Mouse (Mus musculus): ENCODE measurements around the gene Cpsf6. TPM values are rescaled to one million over a fixed set of nuclear protein-coding genes. Genes with fewer than 3 reads are reported as not detected.
A peak's percentile ranks its signal among the peaks of the same experiment; 100 is the strongest.

Gene Cpsf6
- polyA plus RNA-seq, 1 experiment from 2014 or later, result 301 TPM

DNA sequence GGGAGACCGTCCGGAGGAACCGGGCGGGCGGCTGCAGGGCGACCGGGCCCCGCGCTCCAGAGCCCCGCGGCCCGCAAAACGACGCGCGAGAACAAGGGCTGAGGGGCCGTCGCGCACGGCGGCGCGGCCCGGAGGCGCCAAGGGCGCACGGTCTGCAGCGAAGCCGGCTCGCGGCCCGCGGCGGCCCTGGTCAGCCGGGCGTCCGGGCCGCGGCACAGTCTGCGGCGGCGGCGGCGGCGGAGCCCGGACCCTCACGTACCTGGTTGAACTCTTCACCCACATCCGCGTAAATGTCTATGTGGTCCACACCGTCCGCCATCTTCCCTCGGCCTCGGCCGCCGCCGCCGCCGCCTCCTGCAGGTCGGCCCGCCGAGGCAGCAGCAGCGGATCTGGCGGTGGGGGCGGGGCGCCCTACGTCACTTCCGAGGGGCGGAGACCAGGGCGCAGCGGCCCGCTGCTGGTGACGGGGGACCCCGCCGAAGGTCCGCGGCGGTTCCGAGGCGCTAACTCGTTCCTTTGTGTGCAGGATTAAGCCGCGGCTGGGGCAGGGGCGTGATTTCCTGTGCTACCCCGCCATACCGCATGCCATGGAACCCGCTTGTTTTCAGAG, 3.1 kb downstream of the Cpsf6 start:
- Histone ChIP-seq H3K36me3 (replicated peaks) (no peaks in the 10 kb centered on the region), H3K27me3 (no peaks in the 10 kb centered on the region), H3K9me3 (no peaks in the 10 kb centered on the region), H3K9ac (peak overlapping the region; percentile 100), H3K4me1 (peaks cover 17% of the 10 kb centered on the region), H3K27ac (peak overlapping the region; percentile 94), H3K4me2 (peak overlapping the region; percentile 73), H3K4me3 (replicated peaks) (peak overlapping the region; percentile 99)
- under 1% methylated on average over 67 of the region's 86 CpGs for WGBS
- peak; percentile 98 for ATAC-seq (ENCODE audit: low FRiP score)

DNA sequence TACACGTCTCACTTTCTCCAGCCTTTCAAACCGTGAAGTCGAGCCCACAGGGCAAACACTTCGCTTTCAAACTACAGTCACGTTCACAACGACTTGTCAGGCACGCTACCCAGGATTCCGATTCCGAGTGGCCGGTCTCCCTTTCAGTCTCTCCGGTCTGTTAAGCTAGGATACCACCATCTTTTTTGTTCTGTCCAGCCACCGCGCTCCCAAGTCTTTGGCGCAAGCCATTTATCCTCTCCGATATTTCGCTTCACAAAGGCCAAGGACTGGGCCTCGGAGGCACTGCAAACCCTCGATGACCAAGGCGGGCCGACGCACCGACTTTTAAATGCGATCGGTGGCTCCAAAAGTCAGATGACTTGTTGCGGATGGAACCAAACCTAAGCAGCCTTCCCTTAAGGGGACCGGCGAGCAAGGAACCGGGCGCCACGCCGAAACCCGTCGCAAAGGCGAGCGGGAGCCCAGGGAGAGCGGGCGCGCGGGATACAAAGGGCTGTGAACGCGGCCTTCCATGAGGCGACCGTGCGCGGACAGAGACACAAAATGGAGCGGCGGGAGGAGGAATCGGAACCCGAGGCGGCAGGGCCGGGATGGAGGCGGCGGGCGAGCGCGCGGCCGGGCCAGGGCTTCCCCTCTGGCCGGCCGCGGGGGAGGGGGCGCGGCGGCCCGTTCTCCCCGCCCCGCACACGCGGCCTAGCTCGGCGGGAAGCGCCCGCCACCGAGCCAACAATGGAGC, 3.8 kb downstream of the Cpsf6 start:
- peak; percentile 58 for ATAC-seq (ENCODE audit: low FRiP score)
- H3K4me2 ChIP-seq, result peak overlapping the region; percentile 73
- no peaks in the 10 kb centered on the region for H3K27me3 ChIP-seq
- H3K27ac ChIP-seq, result peak overlapping the region; percentile 94
- WGBS, result under 1% methylated on average over 74 of the region's 74 CpGs
- peaks cover 17% of the 10 kb centered on the region for H3K4me1 ChIP-seq
- H3K4me3 ChIP-seq (replicated peaks), result peak overlapping the region; percentile 99
- H3K36me3 ChIP-seq (replicated peaks), result no peaks in the 10 kb centered on the region
- H3K9me3 ChIP-seq, result no peaks in the 10 kb centered on the region
- H3K9ac ChIP-seq, result peak overlapping the region; percentile 100

DNA sequence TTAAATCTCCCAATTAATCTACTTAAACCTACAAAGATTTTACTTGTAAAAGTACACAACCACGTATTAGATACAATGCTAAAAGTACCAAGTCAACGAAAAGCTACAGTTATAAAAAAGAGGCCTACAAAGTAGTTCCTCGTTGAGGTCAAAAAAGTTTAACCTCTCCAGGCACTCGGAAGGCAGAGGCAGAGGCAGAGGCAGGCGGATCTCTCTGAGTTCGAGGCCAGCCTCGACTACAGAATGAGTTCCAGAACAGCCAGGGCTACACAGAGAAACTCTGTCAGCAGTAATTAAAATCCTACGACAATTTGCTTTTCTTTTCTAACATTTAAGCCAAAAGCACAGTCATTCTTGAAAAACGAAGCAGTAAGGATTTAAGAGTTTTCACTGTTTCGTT, 4.7 kb downstream of the Cpsf6 start:
- Histone ChIP-seq H3K4me2 (peak overlapping the region; percentile 73), H3K9ac (peak overlapping the region; percentile 100), H3K27ac (no peak overlapping the region), H3K4me1 (peaks cover 17% of the 10 kb centered on the region), H3K27me3 (no peaks in the 10 kb centered on the region), H3K4me3 (replicated peaks) (peak overlapping the region; percentile 99), H3K36me3 (replicated peaks) (no peaks in the 10 kb centered on the region), H3K9me3 (no peaks in the 10 kb centered on the region)
- 29% methylated on average over 10 of the region's 10 CpGs for WGBS
- no peak for ATAC-seq (ENCODE audit: low FRiP score)

DNA sequence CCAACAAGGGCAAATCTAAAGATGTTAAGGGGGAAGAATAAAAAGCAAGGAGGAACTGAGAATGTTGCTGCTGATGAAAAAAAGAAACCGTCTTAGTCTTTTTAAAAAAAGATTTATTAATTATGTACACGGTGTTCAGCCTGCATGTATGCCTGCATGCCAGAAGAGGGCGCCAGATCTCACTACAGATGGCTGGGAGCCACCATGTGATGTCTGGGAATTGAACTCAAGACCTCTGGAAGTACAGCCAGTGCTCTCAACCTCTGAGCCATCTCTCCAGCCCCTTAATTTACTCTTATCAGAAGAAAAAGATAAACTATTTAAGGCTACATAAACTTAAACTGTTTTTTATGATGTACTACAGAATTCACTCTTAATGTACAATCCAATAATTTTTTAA, 16.7 kb downstream of the Cpsf6 start:
- H3K27ac ChIP-seq, result no peak overlapping the region
- no peaks in the 10 kb centered on the region for H3K4me1 ChIP-seq
- WGBS, result 57% methylated on average over 3 of the region's 3 CpGs
- ATAC-seq (ENCODE audit: low FRiP score), result no peak
- no peak overlapping the region for H3K4me2 ChIP-seq
- no peaks in the 10 kb centered on the region for H3K9me3 ChIP-seq
- no peak overlapping the region for H3K9ac ChIP-seq
- H3K36me3 ChIP-seq (replicated peaks), result peaks cover 82% of the 10 kb centered on the region
- no peak overlapping the region for H3K4me3 ChIP-seq (replicated peaks)
- H3K27me3 ChIP-seq, result no peaks in the 10 kb centered on the region

DNA sequence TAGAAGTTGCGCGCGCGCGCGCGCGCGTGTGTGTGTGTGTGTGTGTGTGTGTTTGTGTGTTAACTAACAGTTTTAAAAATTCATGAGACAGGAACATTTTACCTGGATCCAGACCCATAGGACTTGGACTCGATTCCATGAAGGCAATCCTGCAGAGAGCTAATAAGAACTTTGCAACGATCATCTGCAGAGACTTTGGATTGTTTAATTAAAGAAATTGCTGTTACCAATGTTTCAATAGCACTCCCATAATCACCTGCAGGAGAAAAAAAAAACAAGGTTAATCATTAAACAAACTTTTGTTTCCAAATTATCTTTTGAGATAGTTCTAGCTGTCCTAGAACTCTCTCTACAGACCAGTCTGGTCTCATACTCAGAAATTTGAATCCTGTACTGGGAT, 20.9 kb downstream of the Cpsf6 start:
- no peaks in the 10 kb centered on the region for H3K27me3 ChIP-seq
- no peak overlapping the region for H3K4me3 ChIP-seq (replicated peaks)
- WGBS, result 89% methylated on average over 11 of the region's 11 CpGs
- no peak overlapping the region for H3K9ac ChIP-seq
- ATAC-seq (ENCODE audit: low FRiP score), result no peak
- H3K36me3 ChIP-seq (replicated peaks), result peaks cover 75% of the 10 kb centered on the region
- H3K9me3 ChIP-seq, result no peaks in the 10 kb centered on the region
- no peak overlapping the region for H3K4me2 ChIP-seq
- H3K4me1 ChIP-seq, result no peaks in the 10 kb centered on the region
- H3K27ac ChIP-seq, result no peak overlapping the region

DNA sequence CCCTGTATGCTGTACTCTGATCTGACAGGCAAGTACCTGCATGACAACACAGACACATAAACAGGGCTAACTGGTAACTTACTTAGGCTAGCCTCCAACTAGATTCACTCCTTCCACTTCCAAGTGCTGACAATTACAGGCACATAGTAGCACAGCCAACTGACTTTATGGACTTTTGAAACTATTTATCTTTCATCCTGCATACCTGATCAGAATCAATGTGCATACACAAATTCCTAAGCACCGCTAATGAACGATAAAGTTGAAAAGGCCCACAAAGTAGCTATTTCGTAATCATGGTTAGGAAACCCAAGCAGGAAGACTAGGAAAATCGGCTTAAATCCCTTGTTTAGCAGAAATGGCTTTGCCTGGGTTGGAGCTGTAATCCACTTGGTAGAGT, 36.8 kb downstream of the Cpsf6 start:
- ATAC-seq (ENCODE audit: low FRiP score), result no peak
- H3K27me3 ChIP-seq, result no peaks in the 10 kb centered on the region
- H3K4me3 ChIP-seq (replicated peaks), result no peak overlapping the region
- H3K4me2 ChIP-seq, result no peak overlapping the region
- H3K9ac ChIP-seq, result no peak overlapping the region
- WGBS, result 91% methylated on average over 4 of the region's 4 CpGs
- H3K4me1 ChIP-seq, result no peaks in the 10 kb centered on the region
- H3K9me3 ChIP-seq, result no peaks in the 10 kb centered on the region
- H3K27ac ChIP-seq, result no peak overlapping the region
- peaks cover 11% of the 10 kb centered on the region for H3K36me3 ChIP-seq (replicated peaks)

DNA sequence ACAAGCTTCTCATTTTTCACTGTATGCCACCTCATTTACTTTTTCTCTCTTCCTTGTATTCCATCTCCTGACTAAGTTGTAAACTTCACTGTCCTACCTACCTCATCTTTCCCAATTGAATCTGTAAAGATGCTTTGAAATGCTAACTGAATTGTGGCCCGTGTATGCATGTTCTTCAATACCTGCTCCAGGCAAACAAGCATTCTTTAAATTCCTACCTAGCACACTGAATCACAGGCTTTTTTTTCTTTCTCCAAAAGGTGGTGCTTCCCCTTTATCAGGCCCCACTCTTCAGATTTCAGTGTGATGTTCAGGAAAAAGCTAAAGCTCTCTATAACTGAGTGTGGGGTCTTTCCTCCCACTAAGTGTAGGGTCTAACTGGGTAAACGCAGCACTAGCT, 37.4 kb downstream of the Cpsf6 start:
- no peak overlapping the region for H3K4me3 ChIP-seq (replicated peaks)
- peaks cover 11% of the 10 kb centered on the region for H3K36me3 ChIP-seq (replicated peaks)
- 75% methylated on average over 2 of the region's 2 CpGs for WGBS
- no peak overlapping the region for H3K27ac ChIP-seq
- no peak overlapping the region for H3K9ac ChIP-seq
- no peaks in the 10 kb centered on the region for H3K9me3 ChIP-seq
- no peaks in the 10 kb centered on the region for H3K4me1 ChIP-seq
- H3K4me2 ChIP-seq, result no peak overlapping the region
- H3K27me3 ChIP-seq, result no peaks in the 10 kb centered on the region
- ATAC-seq (ENCODE audit: low FRiP score), result no peak

DNA sequence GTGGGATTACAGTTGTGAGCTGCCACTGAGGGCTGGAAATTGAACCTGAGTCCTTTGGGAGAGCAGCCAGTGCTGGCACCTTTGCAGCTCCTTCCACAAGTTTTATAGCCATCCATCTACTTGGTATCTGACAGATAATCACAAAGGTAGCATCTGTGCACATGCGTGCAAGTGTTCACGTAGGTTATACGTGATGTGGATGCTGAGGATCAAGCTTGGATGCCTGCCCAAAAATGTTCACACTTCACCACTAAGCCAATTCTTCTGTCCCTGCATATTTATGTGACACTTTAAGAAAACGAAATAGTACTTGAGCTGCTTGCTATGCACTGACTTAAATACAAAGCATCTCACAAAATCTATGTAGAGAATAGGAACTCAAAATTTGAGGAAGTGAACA, 38.8 kb downstream of the Cpsf6 start:
- Histone ChIP-seq H3K9me3 (no peaks in the 10 kb centered on the region), H3K4me2 (no peak overlapping the region), H3K27ac (no peak overlapping the region), H3K27me3 (no peaks in the 10 kb centered on the region), H3K9ac (no peak overlapping the region), H3K4me3 (replicated peaks) (no peak overlapping the region), H3K4me1 (no peaks in the 10 kb centered on the region), H3K36me3 (replicated peaks) (peaks cover 6% of the 10 kb centered on the region)
- no peak for ATAC-seq (ENCODE audit: low FRiP score)
- 77% methylated on average over 4 of the region's 4 CpGs for WGBS

DNA sequence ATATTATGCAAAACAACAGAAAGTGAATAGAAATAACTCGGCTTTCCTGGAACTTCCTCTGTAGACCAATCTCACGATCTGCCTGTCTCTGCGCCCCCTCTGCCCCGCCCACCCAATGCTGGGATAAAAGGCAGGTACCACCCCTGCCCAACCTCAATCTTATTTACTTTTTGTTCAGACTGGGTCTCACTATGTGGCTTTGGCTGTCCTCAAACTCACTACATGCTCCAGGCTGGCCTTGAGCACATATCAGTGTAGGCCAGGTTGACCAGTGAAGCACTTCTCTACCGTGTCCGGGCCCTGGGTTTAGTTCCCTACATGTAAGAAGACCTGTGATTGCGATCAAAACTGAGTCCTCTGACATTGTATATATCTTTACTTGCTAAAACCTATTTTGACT, 40.6 kb downstream of the Cpsf6 start:
- Histone ChIP-seq H3K4me2 (no peak overlapping the region), H3K4me3 (replicated peaks) (no peak overlapping the region), H3K4me1 (peaks cover 2% of the 10 kb centered on the region; the same call in 1 of the 2 replicates), H3K9me3 (no peaks in the 10 kb centered on the region), H3K36me3 (replicated peaks) (peaks cover 6% of the 10 kb centered on the region), H3K27ac (no peak overlapping the region), H3K9ac (no peak overlapping the region), H3K27me3 (no peaks in the 10 kb centered on the region)
- ATAC-seq (ENCODE audit: low FRiP score), result no peak
- WGBS, result 87% methylated on average over 7 of the region's 7 CpGs

DNA sequence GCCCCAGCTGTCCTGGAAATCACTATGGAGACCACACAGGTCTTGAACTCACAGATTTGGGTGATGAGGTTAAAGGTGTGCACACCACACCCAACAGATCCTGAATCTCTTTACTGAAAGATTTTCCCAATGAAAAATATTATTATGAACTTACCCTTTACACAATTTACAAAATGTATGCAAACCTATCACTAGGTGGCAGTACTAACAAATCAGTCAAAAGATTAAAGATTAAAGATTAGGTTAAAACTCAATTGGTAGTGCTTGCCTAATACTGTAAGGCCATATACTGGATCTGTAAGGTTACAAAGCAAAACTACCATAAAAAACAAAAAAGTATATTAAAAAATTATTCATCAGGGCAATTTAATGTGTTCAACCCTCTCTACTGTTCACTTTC, 41.9 kb downstream of the Cpsf6 start:
- Histone ChIP-seq H3K9me3 (no peaks in the 10 kb centered on the region), H3K4me3 (replicated peaks) (no peak overlapping the region), H3K9ac (no peak overlapping the region), H3K27me3 (no peaks in the 10 kb centered on the region), H3K36me3 (replicated peaks) (peaks cover 2% of the 10 kb centered on the region; the same call in 1 of the 2 replicates), H3K27ac (no peak overlapping the region), H3K4me1 (peaks cover 2% of the 10 kb centered on the region; the same call in 1 of the 2 replicates), H3K4me2 (no peak overlapping the region)
- ATAC-seq (ENCODE audit: low FRiP score), result no peak

DNA sequence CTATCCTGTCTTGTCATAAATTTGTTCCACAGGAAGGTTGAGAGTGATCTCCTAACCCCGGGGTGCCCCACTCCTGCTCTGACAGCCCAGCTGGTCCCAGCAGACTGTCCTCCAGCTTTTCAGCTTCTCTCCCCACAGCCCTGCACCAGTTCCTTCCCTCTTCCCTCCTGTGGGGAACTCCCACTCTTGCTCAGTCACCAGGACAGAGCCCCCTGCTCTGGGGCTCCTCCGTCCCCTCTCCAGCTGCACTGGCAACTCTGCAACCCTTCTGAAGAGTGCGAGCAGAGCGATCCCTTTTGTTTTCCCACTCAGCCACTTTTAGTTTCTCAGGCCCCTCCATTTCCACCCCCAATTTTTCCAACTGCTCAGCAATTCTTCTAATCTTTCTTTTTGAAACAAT, 44.2 kb downstream of the Cpsf6 start:
- Histone ChIP-seq H3K9ac (no peak overlapping the region), H3K27ac (no peak overlapping the region), H3K36me3 (replicated peaks) (no peaks in the 10 kb centered on the region), H3K4me2 (no peak overlapping the region), H3K27me3 (no peaks in the 10 kb centered on the region), H3K4me1 (peaks cover 2% of the 10 kb centered on the region; the same call in 1 of the 2 replicates), H3K4me3 (replicated peaks) (no peak overlapping the region), H3K9me3 (no peaks in the 10 kb centered on the region)
- ATAC-seq (ENCODE audit: low FRiP score), result no peak; the same call in 1 of the 2 replicates
- 37% methylated on average over 4 of the region's 4 CpGs for WGBS

DNA sequence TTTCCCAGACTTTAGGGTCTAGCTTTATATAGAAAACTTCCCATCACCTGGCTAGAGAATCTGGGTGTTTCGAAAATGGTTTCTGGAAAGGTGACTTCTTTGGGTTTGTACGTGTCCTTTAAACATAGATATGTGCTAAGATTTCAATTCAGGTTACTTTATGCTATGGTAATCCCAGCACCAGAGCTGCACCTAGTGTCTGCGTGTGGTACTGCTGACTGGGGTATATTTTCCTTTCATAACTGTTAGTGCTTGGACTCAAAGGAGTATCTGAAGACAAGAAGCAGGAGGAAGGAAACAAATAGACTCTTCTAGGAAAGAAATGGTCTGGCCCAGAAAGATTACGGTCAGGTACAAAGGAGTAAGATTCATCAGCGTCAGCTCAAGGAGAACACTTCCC, 49.3 kb downstream of the Cpsf6 start:
- ATAC-seq (ENCODE audit: low FRiP score), result no peak
- Histone ChIP-seq H3K4me2 (no peak overlapping the region), H3K4me3 (replicated peaks) (no peak overlapping the region), H3K9me3 (no peaks in the 10 kb centered on the region), H3K4me1 (no peaks in the 10 kb centered on the region; the same call in 1 of the 2 replicates), H3K9ac (no peak overlapping the region), H3K27me3 (no peaks in the 10 kb centered on the region), H3K27ac (no peak overlapping the region), H3K36me3 (replicated peaks) (no peaks in the 10 kb centered on the region)
- WGBS, result 84% methylated on average over 5 of the region's 5 CpGs

DNA sequence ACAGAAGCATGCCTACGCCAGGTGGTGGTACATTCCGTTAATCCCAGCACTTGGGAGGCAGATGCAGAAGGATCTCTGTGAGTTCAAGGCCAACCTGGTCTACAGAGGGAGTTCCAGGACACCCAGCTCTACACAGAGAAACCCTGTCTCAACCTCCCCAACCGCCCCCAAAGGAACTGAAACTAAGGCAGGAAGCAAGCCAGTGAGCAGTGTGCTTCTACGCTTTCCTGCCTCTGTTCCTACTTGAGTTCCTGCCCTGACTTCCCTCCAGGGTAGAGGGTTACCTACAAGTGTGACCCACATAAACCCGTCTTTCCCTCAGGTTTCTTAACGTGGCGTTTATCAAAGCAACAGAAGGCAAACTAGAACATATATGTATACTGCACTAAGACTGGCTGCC, 56.0 kb downstream of the Cpsf6 start:
- H3K4me2 ChIP-seq, result no peak overlapping the region
- H3K4me1 ChIP-seq, result no peaks in the 10 kb centered on the region; the same call in 1 of the 2 replicates
- no peak overlapping the region for H3K27ac ChIP-seq
- no peaks in the 10 kb centered on the region for H3K36me3 ChIP-seq (replicated peaks)
- 93% methylated on average over 7 of the region's 7 CpGs for whole genome bisulfite sequencing
- H3K27me3 ChIP-seq, result no peaks in the 10 kb centered on the region
- H3K9me3 ChIP-seq, result no peaks in the 10 kb centered on the region
- ATAC-seq (ENCODE audit: low FRiP score), result no peak
- no peak overlapping the region for H3K9ac ChIP-seq
- no peak overlapping the region for H3K4me3 ChIP-seq (replicated peaks)
